Mouse (Mus musculus): ENCODE measurements around the gene Kcna10. TPM values are rescaled to one million over a fixed set of nuclear protein-coding genes. Genes with fewer than 3 reads are reported as not detected.

Kcna10 gene
- polyA plus RNA-seq (2015; fragmentation: Nextera tagmentation; extraction: Ambion mirVana), result not detected in 2 replicates

GRCm38 (mm10) chr3:107182756-107183155 lies at the start of gene Kcna10:
Gene Kcna10, plus strand, starts transcription at chr3:107183056.
- Histone ChIP-seq H3K27me3 (replicated peaks) (no peaks in the 10 kb centered on the region), H3K9me3 (no peaks in the 10 kb centered on the region), H3K4me2 (no peak within 1 kb of the TSS), H3K27ac (no peak within 1 kb of the TSS), H3K4me1 (no peaks in the 10 kb centered on the region), H3K4me3 (no peak within 1 kb of the TSS), H3K36me3 (replicated peaks) (no peaks in the 10 kb centered on the region), H3K9ac (no peak within 1 kb of the TSS)
- WGBS, result 87% methylated on average over 1 of the region's 1 CpGs
- ATAC-seq (replicated peaks), result no peak

- no peak for ATAC-seq (replicated peaks)
These were observed 48.4 kb upstream of the Kcna10 start for GRCm38 (mm10) chr3:107134457-107134856.

DNA sequence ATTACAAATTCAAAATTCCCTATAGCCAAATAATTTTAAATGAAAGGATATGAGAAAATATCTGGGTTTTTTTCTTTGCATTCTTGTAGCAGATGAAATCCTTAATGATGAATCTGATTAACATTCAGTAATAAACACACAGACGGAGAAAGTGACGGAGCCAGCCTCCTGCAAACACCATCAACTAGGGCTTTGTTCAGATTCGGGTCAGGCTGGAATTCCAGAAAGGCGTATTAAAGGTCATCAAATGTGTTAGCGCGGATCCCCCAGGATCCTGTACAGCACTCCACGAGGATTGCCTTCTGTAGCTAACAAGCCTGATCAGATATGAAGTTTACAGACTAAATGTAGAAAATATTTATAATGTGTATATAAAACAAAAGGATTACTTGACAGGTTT lies 35.7 kb upstream of the Kcna10 start:
- H3K36me3 ChIP-seq (replicated peaks), result no peaks in the 10 kb centered on the region
- H3K9me3 ChIP-seq, result no peaks in the 10 kb centered on the region
- no peak overlapping the region for H3K4me3 ChIP-seq
- no peak for ATAC-seq (replicated peaks)
- no peak overlapping the region for H3K4me2 ChIP-seq
- H3K27me3 ChIP-seq (replicated peaks), result no peaks in the 10 kb centered on the region
- H3K4me1 ChIP-seq, result peaks cover 8% of the 10 kb centered on the region; the same call in 1 of the 2 replicates
- no peak overlapping the region for H3K9ac ChIP-seq
- 60% methylated on average over 7 of the region's 7 CpGs for WGBS
- H3K27ac ChIP-seq, result no peak overlapping the region

More at GRCm38 (mm10) chr3:107134457-107134856, 48.4 kb upstream of the Kcna10 start:
- Histone ChIP-seq H3K4me2 (no peak overlapping the region), H3K27me3 (replicated peaks) (no peaks in the 10 kb centered on the region), H3K27ac (no peak overlapping the region), H3K36me3 (replicated peaks) (no peaks in the 10 kb centered on the region), H3K4me3 (no peak overlapping the region), H3K9ac (no peak overlapping the region), H3K4me1 (no peaks in the 10 kb centered on the region), H3K9me3 (no peaks in the 10 kb centered on the region)
- 81% methylated on average over 3 of the region's 3 CpGs for WGBS

DNA sequence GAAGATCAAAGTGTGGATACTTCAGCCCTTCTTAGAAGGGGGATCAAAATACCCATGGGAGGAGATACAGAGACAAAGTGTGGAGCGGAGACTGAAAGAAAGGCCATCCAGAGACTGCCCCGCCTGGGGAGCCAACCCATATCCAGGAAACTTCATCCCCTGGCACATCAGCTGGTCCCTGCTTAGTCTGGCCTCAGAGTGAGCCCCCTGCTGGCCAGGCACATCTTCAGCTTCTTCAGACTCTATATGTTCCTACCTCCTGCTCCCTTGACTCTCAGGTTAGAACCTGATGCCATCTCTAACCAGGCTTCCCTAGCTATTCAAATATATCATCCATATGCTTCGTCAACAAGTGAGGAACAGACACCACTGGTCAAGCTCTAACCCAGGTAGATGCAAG lies 33.9 kb upstream of the Kcna10 start:
- 69% methylated on average over 3 of the region's 3 CpGs for WGBS
- Histone ChIP-seq H3K36me3 (replicated peaks) (no peaks in the 10 kb centered on the region), H3K4me2 (no peak overlapping the region), H3K4me3 (no peak overlapping the region), H3K27ac (no peak overlapping the region), H3K9ac (no peak overlapping the region), H3K27me3 (replicated peaks) (no peaks in the 10 kb centered on the region), H3K9me3 (no peaks in the 10 kb centered on the region), H3K4me1 (peaks cover 8% of the 10 kb centered on the region; the same call in 1 of the 2 replicates)
- no peak for ATAC-seq (replicated peaks)

- H3K27me3 ChIP-seq (replicated peaks), result no peaks in the 10 kb centered on the region
- H3K9me3 ChIP-seq, result no peaks in the 10 kb centered on the region
- no peaks in the 10 kb centered on the region for H3K36me3 ChIP-seq (replicated peaks)
- 33% methylated on average over 3 of the region's 3 CpGs for WGBS
- H3K4me2 ChIP-seq, result no peak overlapping the region
- H3K4me1 ChIP-seq, result peaks cover 8% of the 10 kb centered on the region; the same call in 1 of the 2 replicates
- peak; percentile 82 for ATAC-seq (replicated peaks)
- H3K9ac ChIP-seq, result no peak overlapping the region
- no peak overlapping the region for H3K27ac ChIP-seq
- no peak overlapping the region for H3K4me3 ChIP-seq
These were observed 32.4 kb upstream of the Kcna10 start for GRCm38 (mm10) chr3:107150469-107150868.

DNA sequence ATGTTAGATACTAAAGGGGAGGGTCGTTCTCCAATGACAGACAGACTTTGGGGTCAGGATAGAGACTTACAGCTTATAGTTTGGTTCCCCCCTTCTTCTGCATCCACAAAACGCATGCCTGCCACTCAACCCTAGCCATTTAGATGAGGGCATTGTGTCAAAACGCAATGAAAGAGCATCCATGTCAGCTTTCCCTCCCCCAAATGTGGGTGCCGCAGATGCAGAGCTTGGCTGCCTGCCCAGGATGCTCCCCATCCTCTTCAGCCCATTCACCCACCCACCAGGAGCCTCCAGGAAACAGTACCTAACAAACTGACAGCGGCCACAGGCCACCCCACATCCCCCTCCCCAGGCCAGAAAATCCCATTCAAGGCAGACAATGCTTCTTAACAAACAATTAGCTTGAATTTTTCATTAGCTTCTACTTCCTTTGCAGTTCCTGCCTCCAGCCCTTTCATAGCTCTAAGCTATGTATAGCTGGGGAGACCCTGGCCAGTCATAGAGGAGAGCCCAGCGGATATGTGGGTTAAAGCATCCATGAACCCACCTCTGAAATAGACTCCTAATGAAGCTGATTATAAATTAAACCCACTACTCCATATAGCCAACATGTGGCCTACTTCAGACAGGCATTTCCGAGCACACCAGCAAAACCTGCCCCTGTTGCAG lies 31.9 kb upstream of the Kcna10 start:
- no peak overlapping the region for H3K9ac ChIP-seq
- peaks cover 8% of the 10 kb centered on the region; the same call in 1 of the 2 replicates for H3K4me1 ChIP-seq
- no peak overlapping the region for H3K27ac ChIP-seq
- H3K27me3 ChIP-seq (replicated peaks), result no peaks in the 10 kb centered on the region
- no peaks in the 10 kb centered on the region for H3K9me3 ChIP-seq
- no peak overlapping the region for H3K4me3 ChIP-seq
- no peaks in the 10 kb centered on the region for H3K36me3 ChIP-seq (replicated peaks)
- no peak overlapping the region for H3K4me2 ChIP-seq
- WGBS, result 18% methylated on average over 7 of the region's 7 CpGs
- ATAC-seq (replicated peaks), result peak; percentile 57; the same call in 1 of the 2 replicates

- no peaks in the 10 kb centered on the region for H3K36me3 ChIP-seq (replicated peaks)
- H3K4me2 ChIP-seq, result no peak overlapping the region
- no peak for ATAC-seq (replicated peaks)
- H3K9me3 ChIP-seq, result no peaks in the 10 kb centered on the region
- H3K4me1 ChIP-seq, result peaks cover 8% of the 10 kb centered on the region; the same call in 1 of the 2 replicates
- WGBS, result 90% methylated on average over 11 of the region's 11 CpGs
- H3K9ac ChIP-seq, result no peak overlapping the region
- no peaks in the 10 kb centered on the region for H3K27me3 ChIP-seq (replicated peaks)
- no peak overlapping the region for H3K4me3 ChIP-seq
- H3K27ac ChIP-seq, result no peak overlapping the region
These were observed 28.8 kb upstream of the Kcna10 start for GRCm38 (mm10) chr3:107153772-107154655.

- H3K4me3 ChIP-seq, result no peak overlapping the region
- no peak overlapping the region for H3K27ac ChIP-seq
These were observed 24.0 kb upstream of the Kcna10 start for GRCm38 (mm10) chr3:107158856-107159255.

DNA sequence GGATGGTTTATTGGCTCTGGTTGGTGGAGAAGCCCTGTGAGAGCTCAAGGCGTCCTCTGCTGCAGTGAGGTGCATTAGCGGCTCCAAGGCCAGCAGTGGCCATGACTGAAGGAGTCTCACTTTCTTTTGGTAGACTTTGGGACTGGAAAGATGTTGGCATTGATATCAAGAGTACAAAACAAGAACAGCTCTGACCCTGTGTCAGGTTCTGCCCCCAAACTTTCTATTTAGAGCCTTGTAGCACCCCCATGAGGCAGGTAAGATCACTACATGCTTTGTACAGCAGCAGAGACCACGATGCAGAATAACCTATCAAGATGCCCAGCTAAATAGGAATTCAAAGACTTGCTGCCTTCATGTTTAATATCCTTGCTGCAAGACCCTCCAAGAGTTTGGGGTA lies 23.4 kb upstream of the Kcna10 start:
- ATAC-seq (replicated peaks), result 0 out of 2 replicates have a peak, but pooled peaks have one; percentile 2
- Histone ChIP-seq H3K27ac (no peak overlapping the region), H3K9ac (no peak overlapping the region)

More at GRCm38 (mm10) chr3:107158856-107159255, 24.0 kb upstream of the Kcna10 start:
- no peak for ATAC-seq (replicated peaks)
- Histone ChIP-seq H3K4me1 (peaks cover 7% of the 10 kb centered on the region), H3K9ac (no peak overlapping the region), H3K4me2 (no peak overlapping the region), H3K27me3 (replicated peaks) (no peaks in the 10 kb centered on the region; the same call in 1 of the 2 replicates), H3K9me3 (no peaks in the 10 kb centered on the region), H3K36me3 (replicated peaks) (no peaks in the 10 kb centered on the region)
- WGBS, result 87% methylated on average over 7 of the region's 7 CpGs

GRCm38 (mm10) chr3:107159859-107160324 lies 23.0 kb upstream of the Kcna10 start:
- Histone ChIP-seq H3K4me2 (peak overlapping the region; percentile 56), H3K36me3 (replicated peaks) (no peaks in the 10 kb centered on the region), H3K27ac (no peak overlapping the region), H3K9ac (peak overlapping the region; percentile 35; the same call in 1 of the 2 replicates), H3K4me3 (peak overlapping the region; percentile 31), H3K9me3 (no peaks in the 10 kb centered on the region), H3K27me3 (replicated peaks) (no peaks in the 10 kb centered on the region; the same call in 1 of the 2 replicates), H3K4me1 (peaks cover 7% of the 10 kb centered on the region)
- 3% methylated on average over 17 of the region's 17 CpGs for WGBS
- ATAC-seq (replicated peaks), result peak; percentile 85

More for the DNA sequence above, 23.4 kb upstream of the Kcna10 start:
- 62% methylated on average over 3 of the region's 3 CpGs for WGBS
- Histone ChIP-seq H3K36me3 (replicated peaks) (no peaks in the 10 kb centered on the region), H3K4me2 (peak overlapping the region; percentile 56), H3K4me3 (peak overlapping the region; percentile 31), H3K4me1 (peaks cover 7% of the 10 kb centered on the region), H3K27me3 (replicated peaks) (no peaks in the 10 kb centered on the region; the same call in 1 of the 2 replicates), H3K9me3 (no peaks in the 10 kb centered on the region)

DNA sequence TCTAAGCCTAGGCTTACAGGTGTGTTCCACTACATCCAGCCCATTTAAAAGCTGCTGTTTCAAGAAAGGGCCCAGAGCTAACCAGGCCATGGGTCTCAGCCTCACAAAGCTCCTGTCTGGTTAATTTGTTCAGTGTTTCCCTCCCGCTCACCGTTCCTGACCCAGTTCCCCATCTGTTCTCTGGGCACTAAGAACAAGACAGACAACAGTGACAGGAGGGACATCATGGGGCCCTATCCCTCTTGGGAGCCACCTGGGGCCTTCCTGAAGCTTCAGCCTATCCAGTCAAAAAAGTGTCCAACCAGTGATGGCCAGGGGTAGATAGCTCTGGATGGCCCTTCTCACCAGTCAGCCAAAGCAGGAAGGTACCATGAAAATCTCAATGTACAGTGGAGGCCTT lies 20.1 kb upstream of the Kcna10 start:
- peaks cover 7% of the 10 kb centered on the region for H3K4me1 ChIP-seq
- WGBS, result 83% methylated on average over 2 of the region's 2 CpGs
- ATAC-seq (replicated peaks), result no peak
- H3K4me3 ChIP-seq, result no peak overlapping the region
- H3K9me3 ChIP-seq, result no peaks in the 10 kb centered on the region
- H3K27ac ChIP-seq, result no peak overlapping the region
- H3K36me3 ChIP-seq (replicated peaks), result no peaks in the 10 kb centered on the region
- no peak overlapping the region for H3K9ac ChIP-seq
- H3K4me2 ChIP-seq, result no peak overlapping the region
- H3K27me3 ChIP-seq (replicated peaks), result no peaks in the 10 kb centered on the region; the same call in 1 of the 2 replicates

DNA sequence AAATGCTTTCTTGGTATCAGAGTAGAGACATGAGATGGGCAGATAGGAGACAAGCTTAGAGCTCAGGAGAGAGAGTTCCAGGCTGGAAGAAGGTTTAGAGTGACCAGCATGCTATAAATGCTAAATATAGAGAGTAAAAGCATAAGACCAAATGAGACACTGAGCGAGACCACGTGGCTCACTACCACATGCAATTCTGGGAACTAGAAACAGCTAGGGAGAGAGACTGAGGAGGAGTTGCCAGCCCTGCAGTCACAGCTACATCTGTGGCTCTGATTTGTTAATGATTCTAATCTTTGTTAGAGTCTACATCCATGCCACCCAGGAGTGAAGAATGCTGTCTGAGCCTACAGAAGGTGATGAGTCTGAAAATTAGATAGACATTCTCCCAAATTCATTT lies 13.3 kb upstream of the Kcna10 start:
- no peaks in the 10 kb centered on the region for H3K4me1 ChIP-seq
- no peak overlapping the region for H3K4me2 ChIP-seq
- no peaks in the 10 kb centered on the region for H3K36me3 ChIP-seq (replicated peaks)
- no peaks in the 10 kb centered on the region for H3K27me3 ChIP-seq (replicated peaks)
- no peak for ATAC-seq (replicated peaks)
- no peak overlapping the region for H3K9ac ChIP-seq
- WGBS, result 76% methylated on average over 2 of the region's 2 CpGs
- H3K4me3 ChIP-seq, result no peak overlapping the region
- H3K9me3 ChIP-seq, result no peaks in the 10 kb centered on the region
- H3K27ac ChIP-seq, result no peak overlapping the region

Measured in midbrain, embryonic 15.5 days (tissue).